Mouse (Mus musculus): ENCODE results near the gene Cope. TPM values are rescaled to one million over a fixed set of nuclear protein-coding genes. Genes with fewer than 3 reads are reported as not detected.

The Cope gene
- total RNA-seq, 2 experiments from 2014 or later = 124 to 134 TPM

DNA sequence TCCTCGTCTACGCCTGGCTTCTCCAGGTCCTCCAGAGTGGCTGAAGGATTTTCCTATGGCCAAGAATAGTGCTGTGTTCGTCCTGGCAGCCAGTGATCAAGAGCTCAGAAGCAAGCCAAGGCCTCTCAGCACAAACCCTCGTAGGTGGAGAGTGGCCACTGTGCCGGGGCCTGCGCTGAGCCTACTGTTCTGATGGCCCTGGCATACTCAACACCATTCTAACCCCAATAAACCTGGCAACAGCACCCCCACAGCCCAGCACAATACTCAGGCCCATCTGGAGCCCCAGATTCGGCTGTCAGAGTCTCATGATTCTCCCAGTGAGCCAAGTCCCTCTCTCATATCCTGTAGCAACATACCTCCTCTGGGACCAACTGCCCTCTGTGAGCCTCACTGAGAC is 38.3 kb downstream of the Cope start:
- no peak for DNase-seq (ENCODE audit: extremely low spot score in 1 of 2, low spot score in 2 of 2)
- intact Hi-C loops (cut with DNase I) = no loop called here

DNA sequence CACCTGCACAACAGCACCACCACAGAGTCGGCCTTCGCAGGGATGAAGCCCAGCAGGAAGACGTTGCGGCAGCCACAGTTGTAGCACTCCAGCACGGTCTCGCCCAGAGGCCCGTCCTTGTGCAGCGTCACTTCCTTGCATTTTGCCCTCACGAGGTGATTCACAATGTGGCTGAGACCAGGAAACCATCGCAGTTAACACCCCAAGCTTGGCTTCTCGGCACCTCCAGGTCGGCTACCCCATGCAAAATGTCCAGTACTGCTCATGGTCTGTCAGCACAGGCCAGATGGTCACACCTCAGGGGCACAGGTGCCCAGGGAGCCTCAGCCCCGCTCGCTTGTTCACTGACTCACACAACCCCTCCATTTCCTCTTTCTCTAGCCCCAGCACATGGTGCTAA is 39.7 kb downstream of the Cope start:
- intact Hi-C loops (cut with DNase I) = loop anchor here (2.0 kb wide), 1 partner anchor 163 kb away; no protein-coding TSS in a partner anchor
- DNase-seq (ENCODE audit: extremely low spot score in 1 of 2, low spot score in 2 of 2) = no peak

DNA sequence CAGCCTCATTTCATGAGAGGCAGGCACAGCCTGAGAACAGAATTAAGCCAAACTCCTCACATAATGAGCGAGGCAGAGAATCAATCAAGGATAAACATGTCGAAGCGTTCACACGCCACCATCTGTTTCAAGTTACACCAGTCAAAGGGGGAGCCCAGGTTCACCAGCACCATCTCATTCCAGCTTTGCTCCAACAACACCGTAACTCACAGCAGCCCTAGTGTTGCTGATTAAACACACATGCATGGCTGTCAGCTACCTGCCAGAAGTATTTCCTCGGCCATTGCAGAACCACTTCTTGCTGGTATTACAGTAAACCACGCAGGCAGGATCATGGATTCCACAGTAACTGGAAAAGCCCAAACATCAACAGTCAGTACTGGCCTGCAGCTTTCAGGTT is 40.8 kb downstream of the Cope start:
- DNase-seq (ENCODE audit: extremely low spot score in 1 of 2, low spot score in 2 of 2) = no peak
- intact Hi-C loops (cut with DNase I) = loop anchor here (2.0 kb wide), 1 partner anchor 162 kb away; no protein-coding TSS in a partner anchor

DNA sequence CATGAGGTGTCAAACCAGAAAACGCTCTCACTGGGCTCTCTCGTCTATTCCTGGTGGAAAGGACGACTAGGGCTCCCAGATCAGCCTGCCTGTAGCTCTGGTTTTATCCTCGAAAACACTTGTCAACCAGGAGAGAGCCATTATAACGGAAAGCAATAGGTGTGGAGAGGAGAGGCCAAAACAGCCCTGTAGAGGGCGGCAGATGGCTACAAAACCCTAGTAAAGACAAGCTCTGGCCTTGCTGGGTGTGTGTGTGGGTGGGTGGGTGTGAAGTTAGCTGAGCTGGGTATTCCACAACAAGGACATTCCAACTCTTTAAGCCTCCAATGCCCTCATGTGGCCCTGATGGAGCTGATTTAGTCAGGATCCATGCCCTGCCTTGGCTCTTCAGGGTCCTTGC is 41.4 kb downstream of the Cope start:
- intact Hi-C loops (cut with DNase I) = loop anchor here (2.0 kb wide), 1 partner anchor 161 kb away; no protein-coding TSS in a partner anchor
- DNase-seq (ENCODE audit: extremely low spot score in 1 of 2, low spot score in 2 of 2) = peak in 1 of 2 experiments; percentile 62

DNA sequence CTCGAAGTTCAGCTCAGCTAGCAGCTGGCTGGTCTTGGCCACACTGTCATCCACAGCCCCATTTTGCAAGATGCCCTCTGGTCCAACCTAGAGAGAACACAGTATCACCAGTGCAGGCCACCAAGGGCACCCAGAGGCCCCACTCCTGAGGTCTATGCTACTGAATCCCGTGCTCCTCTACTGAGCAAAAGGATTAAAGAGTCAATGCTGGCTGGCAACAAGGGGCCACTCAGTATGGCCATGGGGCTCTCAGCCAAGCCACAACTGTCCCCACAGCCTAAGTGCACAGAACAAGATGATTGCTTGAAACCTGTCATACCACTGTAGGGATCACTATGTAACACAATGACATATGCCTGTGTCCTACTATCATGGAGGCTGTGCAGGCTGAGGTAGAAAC is 42.0 kb downstream of the Cope start:
- intact Hi-C loops (cut with DNase I) = no loop called here
- no peak for DNase-seq (ENCODE audit: extremely low spot score in 1 of 2, low spot score in 2 of 2)

DNA sequence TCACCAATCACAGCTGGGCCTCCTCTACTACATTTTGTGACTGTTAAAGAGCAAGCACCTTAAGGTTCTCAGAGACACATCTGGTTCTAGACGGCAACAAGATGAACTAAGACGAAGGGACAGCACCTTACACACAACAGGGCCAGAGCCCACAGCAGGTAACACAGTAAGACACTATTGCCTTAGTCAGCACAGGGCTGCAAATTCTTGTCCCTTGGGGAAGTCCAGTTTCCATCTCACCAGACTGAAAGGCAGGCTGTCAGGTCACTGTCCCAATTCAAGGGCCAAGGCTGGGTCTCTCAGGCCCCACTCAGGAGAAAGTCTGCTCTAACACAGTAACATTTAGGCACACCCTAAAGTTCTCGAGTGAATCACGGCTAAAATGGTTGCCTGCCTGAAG is 45.1 kb downstream of the Cope start:
- intact Hi-C loops (cut with DNase I) = no loop called here
- DNase-seq (ENCODE audit: extremely low spot score in 1 of 2, low spot score in 2 of 2) = no peak

DNA sequence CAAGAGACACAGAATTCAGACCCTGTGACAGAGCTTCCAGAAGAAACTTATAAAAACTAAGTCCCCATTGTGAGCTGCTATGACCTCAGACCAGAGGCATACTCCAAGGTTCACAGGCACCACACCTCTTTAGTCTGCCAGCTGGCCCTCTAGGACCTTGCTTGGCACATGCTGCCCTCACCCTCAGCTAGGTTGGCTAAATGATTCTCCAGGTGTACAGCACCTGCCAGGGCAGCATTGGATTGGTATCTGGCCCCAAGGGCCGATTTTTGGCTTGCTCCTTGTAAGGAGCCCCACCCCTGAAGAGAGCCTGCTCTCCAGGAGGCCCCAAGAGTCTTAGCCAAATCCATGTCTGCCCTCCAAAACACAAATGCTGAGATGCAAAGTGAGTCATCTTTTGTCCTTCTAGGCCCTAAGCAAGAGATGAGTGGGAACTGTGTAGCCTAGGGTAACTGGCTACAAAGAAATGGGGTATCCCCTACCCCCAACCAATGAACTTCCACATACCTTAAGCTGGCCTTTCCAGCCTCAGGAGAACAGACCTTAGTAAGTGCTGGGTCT is 45.6 kb downstream of the Cope start:
- DNase-seq (ENCODE audit: extremely low spot score in 1 of 2, low spot score in 2 of 2) = no peak
- intact Hi-C loops (cut with DNase I) = no loop called here

DNA sequence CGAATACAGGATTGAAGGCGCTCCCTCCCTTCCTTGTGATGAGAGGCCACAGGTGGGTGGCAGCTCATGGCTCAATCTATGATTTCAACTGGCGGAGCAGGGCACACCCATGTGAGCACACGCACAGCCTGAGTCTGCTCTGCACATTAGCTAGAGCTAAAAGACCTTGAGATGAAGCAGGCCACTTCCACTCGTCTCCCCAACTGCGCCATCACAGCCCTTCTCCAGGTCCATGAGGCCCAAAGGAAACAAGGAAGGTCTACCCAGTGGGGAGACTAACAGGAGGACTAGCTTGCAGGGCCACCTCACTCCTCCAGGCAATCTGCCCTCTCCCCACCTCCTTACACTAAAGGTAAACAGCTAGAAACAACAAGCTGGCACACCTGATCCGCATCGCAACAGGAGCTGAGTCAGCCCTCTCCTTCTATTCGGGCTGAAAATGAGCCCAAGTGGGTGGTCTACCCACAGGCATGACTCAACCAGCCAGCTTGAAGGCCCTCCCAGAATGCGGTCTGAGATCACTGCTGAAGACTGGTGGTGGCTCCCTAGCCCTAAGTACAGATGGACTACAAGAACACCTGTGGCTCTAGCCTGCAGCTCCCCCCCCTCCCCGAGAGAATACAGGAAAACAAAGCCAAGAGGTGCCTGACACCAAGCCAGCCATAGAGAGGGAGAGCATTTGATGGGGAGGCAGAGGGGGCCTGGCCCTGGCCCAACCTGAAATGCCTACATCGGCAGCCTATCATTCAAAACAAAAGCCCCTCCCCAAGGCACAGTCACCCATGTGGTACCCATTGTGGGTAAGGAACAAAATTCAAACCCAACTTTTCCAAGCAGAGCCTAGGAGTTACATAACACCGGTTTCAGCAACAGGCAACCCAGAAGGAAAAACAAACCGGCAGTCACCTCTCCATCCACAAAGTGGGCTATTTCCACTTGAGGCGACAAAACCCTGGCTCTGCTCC is 49.0 kb downstream of the Cope start:
- no peak for DNase-seq (ENCODE audit: extremely low spot score in 1 of 2, low spot score in 2 of 2)
- intact Hi-C loops (cut with DNase I) = no loop called here

DNA sequence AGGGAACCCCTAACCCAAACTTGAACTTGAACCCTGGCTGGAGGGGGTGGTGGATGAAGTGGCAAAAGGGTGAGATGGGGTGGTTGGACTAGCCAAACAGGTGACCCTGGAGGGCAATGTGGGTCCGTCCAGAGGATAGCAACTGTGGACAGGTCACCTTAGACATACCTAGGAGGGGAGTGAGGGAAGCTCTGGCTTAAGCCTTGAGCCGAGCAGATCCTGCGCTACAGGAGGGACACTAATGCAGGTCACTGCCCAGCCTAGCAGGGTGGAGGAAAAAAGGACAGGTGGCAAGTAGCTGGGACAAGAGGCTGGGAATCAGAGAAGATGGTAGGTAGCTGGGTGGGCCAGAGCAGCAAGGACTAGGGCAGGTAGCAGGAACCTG is 49.7 kb downstream of the Cope start:
- DNase-seq (ENCODE audit: extremely low spot score in 1 of 2, low spot score in 2 of 2) = no peak
- intact Hi-C loops (cut with DNase I) = no loop called here

DNA sequence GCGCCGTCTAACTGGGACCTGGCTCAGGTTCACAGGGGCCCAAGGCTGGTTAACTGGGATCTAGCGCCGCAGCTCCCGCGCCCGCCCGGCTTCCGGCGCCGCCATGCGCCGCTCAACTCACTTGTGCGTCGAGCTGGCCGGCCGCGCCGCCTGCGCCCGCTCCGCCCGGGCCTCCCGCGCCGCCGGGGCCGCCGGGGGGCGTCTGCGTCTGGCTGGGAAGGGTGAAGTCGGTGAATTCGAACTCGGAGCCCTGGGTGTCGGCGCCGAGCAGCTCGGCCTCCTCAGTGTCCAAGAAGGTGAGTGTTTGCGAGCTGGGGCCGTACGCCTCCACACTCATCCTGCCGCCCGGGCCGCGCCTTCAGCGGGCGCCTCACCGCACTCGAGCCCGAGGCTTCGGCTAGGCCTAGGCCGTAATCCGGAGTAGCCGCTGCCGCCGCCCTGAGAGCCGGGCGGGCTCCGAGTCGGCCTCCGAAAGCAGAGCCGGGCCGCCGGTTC is 50.4 kb downstream of the Cope start:
- peak in 1 of 2 experiments; percentile 57 for DNase-seq (ENCODE audit: extremely low spot score in 1 of 2, low spot score in 2 of 2)
- intact Hi-C loops (cut with DNase I) = no loop called here

DNA sequence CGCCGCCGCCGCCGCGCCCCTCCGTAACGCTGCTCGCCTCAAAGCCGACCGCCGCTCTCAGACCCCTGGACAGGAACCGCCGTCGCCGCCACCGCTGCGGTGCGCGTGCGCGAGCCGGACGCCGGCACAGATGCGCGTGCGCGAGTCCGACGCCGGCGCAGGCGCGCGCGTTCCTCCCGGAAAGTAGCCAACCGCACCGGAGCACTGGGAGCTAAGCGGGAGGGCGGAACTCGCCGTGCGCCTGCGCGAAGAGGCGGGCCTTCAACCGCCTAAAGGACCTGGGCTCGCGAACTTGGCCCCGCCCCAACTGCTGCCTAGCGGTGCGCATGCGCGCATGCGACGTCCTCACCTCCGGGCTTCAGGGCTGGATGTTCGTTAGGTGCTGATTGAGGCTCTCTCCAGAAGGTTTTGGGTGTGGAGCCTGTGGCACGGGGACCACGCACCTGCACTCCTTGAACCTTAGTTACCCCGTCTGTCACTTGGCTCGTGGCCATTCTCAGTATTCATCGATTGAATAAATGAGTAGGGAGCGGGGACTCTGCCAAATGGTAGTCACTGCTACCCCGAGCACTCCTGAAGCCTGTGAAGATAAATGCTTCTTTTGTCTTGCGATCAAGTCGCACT is 51.0 kb downstream of the Cope start, which contains the start of gene Upf1:
Gene Upf1 (minus strand): TSS at position 85 of the 624 bp plus-strand sequence.
- DNase-seq (ENCODE audit: extremely low spot score in 1 of 2, low spot score in 2 of 2) = peak; percentile 98 to 100
- intact Hi-C loops (cut with DNase I) = no loop called here

DNA sequence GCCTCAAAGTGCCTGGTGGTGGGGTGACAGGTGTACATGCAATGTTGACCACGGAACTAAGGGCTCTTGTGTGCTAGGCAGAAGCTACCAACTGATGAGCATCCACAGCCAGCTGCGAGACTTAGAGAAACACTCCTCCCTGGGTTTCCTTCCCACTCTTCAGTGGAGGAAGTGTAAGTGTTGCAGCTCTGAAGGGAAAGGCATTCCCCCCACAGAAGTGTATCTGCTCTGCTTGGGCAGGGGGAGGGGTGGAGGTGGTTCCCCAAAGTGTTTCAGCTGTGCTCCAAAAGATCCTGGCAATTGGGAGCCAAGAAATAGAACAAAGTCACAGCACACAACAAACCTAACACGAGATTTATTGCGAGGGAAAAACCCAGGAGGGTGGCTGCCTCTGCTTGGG is 51.7 kb downstream of the Cope start:
- intact Hi-C loops (cut with DNase I) = no loop called here

DNA sequence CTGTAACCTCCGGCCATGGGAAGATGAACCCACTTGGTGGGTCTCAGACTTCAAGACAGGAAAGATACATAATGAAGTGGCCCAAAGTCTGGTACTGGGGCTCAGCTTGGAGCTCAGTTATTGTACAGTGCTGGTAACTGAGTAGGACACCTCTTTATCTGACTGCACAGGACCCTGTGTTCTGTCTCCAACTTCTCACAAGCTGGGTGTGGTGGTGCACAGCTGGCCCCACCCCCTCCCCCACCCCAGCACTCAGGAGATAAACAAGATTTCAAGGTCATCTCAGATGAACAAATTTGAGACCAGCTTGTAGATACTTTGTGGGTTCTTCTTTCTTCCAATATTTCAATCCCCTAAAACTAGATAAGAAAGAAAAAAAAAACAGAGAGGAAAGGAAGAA is 53.8 kb downstream of the Cope start:
- DNase-seq (ENCODE audit: extremely low spot score in 1 of 2, low spot score in 2 of 2) = no peak
- intact Hi-C loops (cut with DNase I) = no loop called here

More for the DNA sequence above, 51.7 kb downstream of the Cope start:
- DNase-seq (ENCODE audit: extremely low spot score in 1 of 2, low spot score in 2 of 2) = no peak

DNA sequence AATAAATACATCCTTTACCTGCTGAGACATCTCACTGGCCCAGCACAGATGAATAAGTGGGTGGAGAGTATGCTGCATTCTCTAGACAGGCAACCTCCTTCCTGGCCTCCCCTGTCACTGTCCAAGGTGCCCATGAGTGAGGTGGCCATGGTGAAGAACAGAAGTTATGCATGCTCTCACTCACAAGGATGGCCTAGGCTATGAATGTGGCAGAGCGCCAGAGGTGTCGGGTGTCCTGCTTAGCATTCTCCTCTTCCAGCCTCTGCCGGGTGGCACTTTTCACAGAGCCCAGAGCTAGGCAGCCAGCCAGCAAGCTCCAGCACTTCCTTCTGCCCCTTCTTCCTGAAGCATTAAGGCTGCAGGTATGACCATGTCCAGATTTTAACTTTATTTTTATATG is 57.1 kb downstream of the Cope start:
- intact Hi-C loops (cut with DNase I) = no loop called here

DNA sequence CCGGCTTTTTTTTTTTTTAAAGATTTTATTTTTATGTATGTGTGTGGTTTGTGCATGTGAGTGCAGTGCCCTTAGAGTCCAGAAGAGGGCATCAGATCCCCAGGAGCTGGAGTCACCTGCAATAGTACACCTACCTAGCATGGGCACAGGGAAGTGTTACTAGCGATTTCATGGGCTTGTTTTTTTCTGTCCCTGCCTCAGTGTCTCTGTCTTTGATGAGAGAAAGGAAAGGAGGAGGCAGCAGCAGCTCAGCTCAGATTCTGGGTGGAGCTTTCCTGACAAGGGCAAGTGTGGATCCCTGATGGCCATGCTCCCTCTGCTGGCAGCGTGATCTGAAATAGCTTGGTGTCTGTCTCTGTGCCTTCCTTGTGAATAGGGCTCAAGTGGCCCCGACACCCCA is 58.5 kb downstream of the Cope start:
- no peak for DNase-seq (ENCODE audit: extremely low spot score in 1 of 2, low spot score in 2 of 2)
- intact Hi-C loops (cut with DNase I) = no loop called here

More for the DNA sequence above, 57.1 kb downstream of the Cope start:
- peak in 1 of 2 experiments; percentile 65 for DNase-seq (ENCODE audit: extremely low spot score in 1 of 2, low spot score in 2 of 2)

DNA sequence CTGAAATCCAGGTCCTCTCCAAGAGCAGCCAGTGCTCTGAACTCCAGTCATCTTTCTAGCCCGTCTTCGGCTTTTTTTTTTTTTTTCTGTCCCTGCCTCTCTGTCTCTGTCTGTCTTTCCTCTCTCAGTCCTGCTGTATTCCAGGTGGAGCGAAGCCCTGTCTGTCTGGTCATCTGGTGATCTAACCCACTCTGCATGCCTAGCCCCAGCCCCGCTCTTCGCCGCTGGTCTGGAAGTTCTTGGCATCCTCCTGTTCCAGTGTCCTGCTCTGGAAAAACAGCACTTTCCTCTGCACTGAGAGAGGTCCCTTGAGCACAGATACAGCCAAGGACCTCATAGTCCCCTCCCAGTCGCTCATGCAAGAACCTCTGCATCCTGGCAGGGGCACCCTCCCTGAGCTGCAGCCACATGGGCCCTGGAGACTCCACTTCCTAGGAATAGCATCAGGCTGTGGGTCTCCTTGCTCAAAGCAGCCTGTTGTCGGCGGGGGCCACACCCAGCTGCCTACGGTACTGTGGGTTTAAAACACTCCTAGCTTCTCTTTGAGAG is 59.2 kb downstream of the Cope start:
- DNase-seq (ENCODE audit: extremely low spot score in 1 of 2, low spot score in 2 of 2) = no peak
- intact Hi-C loops (cut with DNase I) = no loop called here

All from left cerebral cortex, postnatal 10 days (tissue).